Mouse (Mus musculus) limb, embryonic 12.5 days (tissue): Measurements from ENCODE around the gene Krtap16-1. TPM values are rescaled to one million over a fixed set of nuclear protein-coding genes. Genes with fewer than 3 reads are reported as not detected.

Source experiments
- ATAC-seq: fragments of 200-750 bp; cut with Nextera tagmentation; 2 replicates; pipeline ENCODE4 v1.8.0; 2017; ENCODE audit warnings: low read depth, moderate TSS enrichment; ENCODE audit not compliant: insufficient number of reproducible peaks, insufficient read depth, low FRiP score, low TSS enrichment
- H3K27ac ChIP-seq: fragments of 300-500 bp; sonication (generic); 2 replicates; pipeline ENCODE4 v1.5.1; 2016; ENCODE audit warnings: mild to moderate bottlenecking, moderate library complexity
- H3K27me3 ChIP-seq: fragments of 300-500 bp; sonication (generic); 2 replicates; pipeline ENCODE4 v1.6.1; 2016; ENCODE audit warnings: mild to moderate bottlenecking, moderate library complexity
- H3K36me3 ChIP-seq: fragments of 300-500 bp; sonication (generic); 2 replicates; pipeline ENCODE4 v1.6.1; 2016; ENCODE audit warnings: mild to moderate bottlenecking, moderate library complexity
- H3K4me1 ChIP-seq: fragments of 300-500 bp; sonication (generic); replicated peaks from 2 replicates; pipeline ENCODE4 v1.6.1; 2016
- H3K4me2 ChIP-seq: fragments of 300-500 bp; sonication (generic); 2 replicates; pipeline ENCODE4 v1.6.1; 2016; ENCODE audit warnings: mild to moderate bottlenecking, moderate library complexity
- H3K4me3 ChIP-seq: fragments of 300-500 bp; sonication (generic); replicated peaks from 2 replicates; pipeline ENCODE4 v1.5.1; 2016; ENCODE audit warnings: mild to moderate bottlenecking
- H3K9ac ChIP-seq: fragments of 300-500 bp; sonication (generic); replicated peaks from 2 replicates; pipeline ENCODE4 v1.6.1; 2016; ENCODE audit warnings: mild to moderate bottlenecking, moderate library complexity
- H3K9me3 ChIP-seq: fragments of 300-500 bp; sonication (generic); 2 replicates; pipeline ENCODE4 v1.6.1; 2016; ENCODE audit warnings: mild to moderate bottlenecking, moderate library complexity
- WGBS: fragments of 180-500 bp; shearing (Covaris S2); methylation state at CpG from one replicate; pipeline ENCODE4 v1.1.7; 2016; 5-methylcytosine and 5-hydroxymethylcytosine counted together
- polyA plus RNA-seq: library from polyadenylated mRNA; unstranded; fragments of >200 nt; fragmentation: Nextera tagmentation; extraction: Ambion mirVana; gene quantifications from 2 replicates; pipeline ENCODE4 v1.2.1, GENCODE M21; 2016

The Krtap16-1 gene
- polyA plus RNA-seq, 1 experiment from 2014 or later, result not detected

DNA sequence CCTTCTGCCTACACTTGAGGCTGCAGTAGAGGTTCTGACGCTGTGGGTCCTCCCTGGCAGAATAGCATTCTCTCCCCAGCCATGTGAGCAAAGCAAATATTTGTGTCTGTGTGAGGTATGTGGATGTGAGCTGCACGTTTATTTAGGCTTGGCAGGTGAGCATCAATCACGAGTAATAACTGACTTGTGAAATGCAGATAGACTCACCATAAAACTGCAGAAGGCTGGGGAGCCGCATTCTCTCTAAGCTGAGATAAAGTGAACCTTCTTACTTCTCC, 7.9 kb upstream of the Krtap16-1 start:
- Histone ChIP-seq H3K9me3 (no peaks in the 10 kb centered on the region), H3K36me3 (no peaks in the 10 kb centered on the region), H3K4me2 (no peak overlapping the region), H3K27me3 (peaks cover 32% of the 10 kb centered on the region), H3K4me3 (no peak overlapping the region), H3K27ac (no peak overlapping the region), H3K4me1 (peaks cover 12% of the 10 kb centered on the region), H3K9ac (no peak overlapping the region)
- WGBS, result 47% methylated on average over 4 of the region's 4 CpGs
- no peak for ATAC-seq

DNA sequence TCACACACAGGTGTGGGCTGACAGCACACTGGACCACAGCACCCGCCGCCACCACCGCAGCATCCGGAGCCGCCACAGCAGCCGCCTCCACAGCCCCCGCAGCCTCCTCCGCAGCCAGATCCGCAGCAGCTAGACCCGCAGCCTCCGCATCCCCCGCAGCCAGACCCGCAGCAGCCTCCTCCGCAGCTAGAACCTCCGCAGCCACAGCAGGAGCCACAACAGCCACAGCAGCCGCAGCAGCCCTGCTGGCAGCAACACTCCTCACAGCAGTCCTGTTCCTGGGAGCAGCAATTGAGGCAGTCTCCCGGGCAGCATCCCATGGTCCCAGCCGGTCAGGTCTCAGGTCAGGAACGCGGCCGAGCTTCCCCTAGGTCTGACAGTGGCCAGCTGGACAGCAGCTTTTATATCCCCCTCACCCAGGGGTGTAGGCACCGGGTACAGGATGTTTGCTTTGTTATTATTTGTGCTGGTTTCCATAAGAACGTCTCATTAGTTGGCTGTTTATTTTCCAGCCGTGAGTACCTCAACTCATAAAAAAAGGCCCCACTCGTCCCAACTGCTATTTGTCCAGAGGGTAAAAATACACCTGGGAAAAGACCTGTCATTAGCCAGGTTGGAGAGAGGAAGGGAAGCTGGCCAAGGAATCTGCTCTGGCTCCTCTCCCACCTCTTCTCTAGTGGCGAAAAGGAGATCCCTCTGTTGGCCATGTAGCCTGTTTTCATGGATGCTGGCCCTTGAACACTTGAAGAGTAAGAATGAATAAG, 7.4 kb upstream of the Krtap16-1 start, which contains the start of gene Krtap17-1:
Gene Krtap17-1 (minus strand): TSS at position 375 of the 764 bp plus-strand sequence.
- peak within 1 kb of the TSS; percentile 42; the same call in 1 of the 2 replicates for H3K9ac ChIP-seq
- peak within 1 kb of the TSS; percentile 29 for H3K4me3 ChIP-seq

DNA sequence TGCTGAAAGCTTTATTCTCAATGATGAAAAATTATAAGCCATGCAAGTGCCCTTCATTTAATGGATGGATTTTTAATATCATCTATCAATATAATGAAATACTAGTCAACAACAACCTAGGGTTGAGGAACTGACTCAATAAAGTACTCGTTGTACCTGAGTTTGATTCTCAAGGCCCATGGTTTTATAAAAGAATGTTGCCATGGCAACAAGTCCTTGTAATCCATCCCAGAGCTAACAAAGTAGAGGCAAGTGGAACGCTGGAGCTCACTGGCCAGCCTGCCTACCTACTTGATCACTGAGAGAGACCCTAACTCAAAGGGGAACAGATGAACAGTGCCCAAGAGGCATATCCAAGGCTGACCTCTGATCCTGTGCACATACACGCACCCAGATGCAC, 4.2 kb upstream of the Krtap16-1 start:
- Histone ChIP-seq H3K36me3 (no peaks in the 10 kb centered on the region), H3K4me3 (no peak overlapping the region), H3K9me3 (no peaks in the 10 kb centered on the region), H3K4me2 (no peak overlapping the region), H3K4me1 (peaks cover 12% of the 10 kb centered on the region), H3K9ac (no peak overlapping the region), H3K27ac (no peak overlapping the region), H3K27me3 (peaks cover 32% of the 10 kb centered on the region)
- ATAC-seq, result no peak
- 79% methylated on average over 3 of the region's 3 CpGs for WGBS

More for the DNA sequence above, 7.4 kb upstream of the Krtap16-1 start, which contains the start of gene Krtap17-1:
- Histone ChIP-seq H3K27ac (no peak within 1 kb of the TSS), H3K9me3 (no peaks in the 10 kb centered on the region), H3K4me2 (peak within 1 kb of the TSS; percentile 51), H3K36me3 (no peaks in the 10 kb centered on the region), H3K4me1 (peaks cover 12% of the 10 kb centered on the region), H3K27me3 (peaks cover 32% of the 10 kb centered on the region)
- 17% methylated on average over 26 of the region's 26 CpGs for WGBS
- no peak for ATAC-seq

DNA sequence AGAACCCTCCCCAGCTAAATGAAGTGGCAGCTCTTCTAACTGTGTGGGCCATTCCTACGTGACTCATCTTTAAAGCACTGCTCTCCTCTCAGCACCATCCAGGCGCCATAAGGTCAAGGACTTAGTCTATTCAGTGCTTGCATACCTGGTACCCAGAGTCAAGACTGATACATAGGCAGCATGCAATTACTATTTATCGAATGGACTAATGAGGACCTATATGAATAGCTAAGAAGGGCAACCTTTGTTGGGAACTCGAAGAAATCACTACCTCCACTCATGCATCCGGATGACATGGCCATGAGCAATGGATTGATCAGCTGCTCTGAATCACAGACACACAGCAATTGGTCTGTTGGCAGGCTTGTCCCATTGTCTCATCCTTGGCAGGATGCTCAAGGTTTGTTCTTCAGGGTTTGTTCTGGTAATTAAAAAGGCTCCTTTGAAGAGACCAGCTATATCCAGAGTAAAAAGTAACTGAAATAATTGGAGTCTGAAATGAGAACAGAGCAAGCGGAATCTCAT, 3.5 kb upstream of the Krtap16-1 start:
- no peaks in the 10 kb centered on the region for H3K36me3 ChIP-seq
- 89% methylated on average over 6 of the region's 6 CpGs for WGBS
- H3K4me2 ChIP-seq, result no peak overlapping the region
- no peak for ATAC-seq
- H3K4me3 ChIP-seq, result no peak overlapping the region
- no peak overlapping the region for H3K27ac ChIP-seq
- peaks cover 27% of the 10 kb centered on the region for H3K27me3 ChIP-seq
- no peaks in the 10 kb centered on the region for H3K9me3 ChIP-seq
- H3K9ac ChIP-seq, result no peak overlapping the region
- peaks cover 12% of the 10 kb centered on the region for H3K4me1 ChIP-seq

DNA sequence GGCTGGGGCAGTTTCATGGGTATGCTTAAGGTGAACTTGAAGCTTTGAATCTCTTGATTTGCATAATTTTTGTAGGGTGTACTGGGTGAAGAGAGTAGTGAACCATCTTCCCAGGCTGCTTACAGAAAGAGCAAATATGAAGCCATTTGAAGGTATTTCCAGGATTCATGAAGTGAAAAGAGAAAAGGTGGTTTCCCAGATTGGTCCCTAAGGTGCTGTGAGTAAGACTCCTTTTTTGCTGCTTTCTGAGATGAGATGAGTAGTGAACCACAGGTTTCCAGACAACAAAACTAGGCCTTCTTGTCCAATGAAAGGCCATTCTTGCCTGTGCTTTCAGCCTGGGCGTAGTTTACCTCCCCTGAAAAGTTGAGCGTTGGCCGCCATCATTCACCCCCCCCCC, 2.1 kb upstream of the Krtap16-1 start:
- no peak for ATAC-seq
- H3K9me3 ChIP-seq, result no peaks in the 10 kb centered on the region
- H3K36me3 ChIP-seq, result no peaks in the 10 kb centered on the region
- peaks cover 4% of the 10 kb centered on the region for H3K4me1 ChIP-seq
- H3K4me3 ChIP-seq, result no peak overlapping the region
- peaks cover 18% of the 10 kb centered on the region for H3K27me3 ChIP-seq
- no peak overlapping the region for H3K9ac ChIP-seq
- 91% methylated on average over 3 of the region's 3 CpGs for WGBS
- H3K27ac ChIP-seq, result no peak overlapping the region
- H3K4me2 ChIP-seq, result no peak overlapping the region

DNA sequence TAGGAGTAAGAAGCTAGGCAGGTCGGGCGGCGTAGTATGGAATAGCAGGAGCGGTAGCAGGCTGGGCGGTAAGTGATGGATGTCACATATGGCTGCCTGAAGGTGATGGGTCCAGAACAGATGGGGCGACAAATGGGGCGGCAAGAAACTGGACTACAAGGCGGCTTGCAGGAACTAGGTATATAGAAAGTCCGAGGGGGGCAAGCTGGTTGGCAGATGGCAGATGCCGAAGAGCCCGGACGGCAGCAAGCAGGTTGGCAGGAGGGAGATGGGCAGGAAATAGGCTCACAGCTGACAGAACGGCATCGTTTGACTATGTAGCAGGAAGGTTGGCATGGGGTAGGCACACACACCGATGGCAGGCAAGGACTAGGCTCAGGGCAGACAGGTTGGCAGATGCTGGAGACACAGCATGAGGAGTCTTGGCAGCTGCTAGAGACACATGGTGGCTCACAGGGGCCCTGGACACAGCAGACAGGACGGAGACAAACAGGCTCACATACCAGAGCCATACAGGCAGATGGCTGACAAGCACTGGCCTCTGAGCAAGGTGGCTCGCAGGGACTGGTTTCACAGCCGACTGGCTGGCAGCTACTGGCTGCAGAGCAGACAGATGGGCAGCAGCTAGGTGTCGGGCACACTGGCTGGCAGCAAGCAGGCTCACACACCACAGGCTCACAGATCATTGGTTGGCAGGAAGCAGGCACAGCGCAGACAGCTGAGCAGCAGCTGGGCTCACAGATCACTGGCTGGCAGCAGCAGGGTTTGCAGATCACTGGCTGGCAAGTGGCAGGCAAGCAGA, 905 bp downstream of the Krtap16-1 start:
- Histone ChIP-seq H3K4me2 (no peak overlapping the region), H3K9ac (no peak overlapping the region), H3K4me1 (no peaks in the 10 kb centered on the region), H3K9me3 (no peaks in the 10 kb centered on the region), H3K27ac (no peak overlapping the region), H3K27me3 (peaks cover 5% of the 10 kb centered on the region; the same call in 1 of the 2 replicates), H3K36me3 (no peaks in the 10 kb centered on the region), H3K4me3 (no peak overlapping the region)
- 81% methylated on average over 20 of the region's 20 CpGs for WGBS
- no peak for ATAC-seq

DNA sequence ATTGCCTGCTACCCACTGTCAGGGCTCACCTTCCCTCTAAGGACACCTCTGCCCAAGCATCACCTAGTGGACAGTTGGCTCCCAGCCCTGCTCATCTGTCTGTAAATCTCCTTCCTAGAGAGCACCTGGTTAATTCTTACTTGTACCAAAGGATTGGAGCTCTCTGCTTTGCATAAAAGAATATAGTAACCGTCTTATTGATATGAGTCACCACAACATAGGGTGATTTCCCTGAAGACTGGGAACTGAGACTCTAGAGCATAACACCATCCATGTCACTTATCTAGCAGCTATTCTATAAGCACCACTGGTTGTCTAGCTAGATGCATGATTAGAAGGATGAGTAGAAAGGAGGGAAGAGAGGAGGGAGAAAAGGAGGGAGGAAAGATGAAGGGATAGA, 3.0 kb downstream of the Krtap16-1 start:
- H3K4me1 ChIP-seq, result no peaks in the 10 kb centered on the region
- 89% methylated on average over 1 of the region's 1 CpGs for WGBS
- no peak overlapping the region for H3K9ac ChIP-seq
- no peaks in the 10 kb centered on the region for H3K9me3 ChIP-seq
- no peak overlapping the region for H3K4me2 ChIP-seq
- peaks cover 5% of the 10 kb centered on the region; the same call in 1 of the 2 replicates for H3K27me3 ChIP-seq
- no peak overlapping the region for H3K27ac ChIP-seq
- H3K36me3 ChIP-seq, result no peaks in the 10 kb centered on the region
- ATAC-seq, result no peak
- H3K4me3 ChIP-seq, result no peak overlapping the region

DNA sequence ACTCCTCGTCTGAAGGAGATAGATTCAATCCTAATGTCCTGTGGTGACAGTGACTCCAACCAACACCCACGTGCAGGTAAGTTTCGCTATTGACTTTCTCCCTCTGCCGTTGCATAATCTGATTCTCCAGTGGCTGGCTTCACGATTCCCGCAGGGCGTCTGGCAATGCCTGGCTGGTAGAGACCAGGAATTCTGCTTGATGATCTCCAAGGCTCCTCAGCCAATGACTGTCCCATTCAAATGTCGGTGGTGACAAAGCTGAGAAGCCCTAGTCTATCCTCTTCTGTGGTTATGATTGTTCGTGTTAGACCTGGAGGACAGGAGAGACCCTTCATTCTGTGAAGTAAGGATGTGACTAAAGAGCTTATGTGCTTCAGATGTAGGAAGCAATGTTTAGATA, 3.7 kb downstream of the Krtap16-1 start:
- ATAC-seq, result no peak
- Histone ChIP-seq H3K9ac (no peak overlapping the region), H3K27ac (no peak overlapping the region), H3K4me1 (no peaks in the 10 kb centered on the region), H3K27me3 (peaks cover 5% of the 10 kb centered on the region; the same call in 1 of the 2 replicates), H3K36me3 (no peaks in the 10 kb centered on the region), H3K4me2 (no peak overlapping the region), H3K4me3 (no peak overlapping the region), H3K9me3 (no peaks in the 10 kb centered on the region)
- 87% methylated on average over 9 of the region's 9 CpGs for WGBS

DNA sequence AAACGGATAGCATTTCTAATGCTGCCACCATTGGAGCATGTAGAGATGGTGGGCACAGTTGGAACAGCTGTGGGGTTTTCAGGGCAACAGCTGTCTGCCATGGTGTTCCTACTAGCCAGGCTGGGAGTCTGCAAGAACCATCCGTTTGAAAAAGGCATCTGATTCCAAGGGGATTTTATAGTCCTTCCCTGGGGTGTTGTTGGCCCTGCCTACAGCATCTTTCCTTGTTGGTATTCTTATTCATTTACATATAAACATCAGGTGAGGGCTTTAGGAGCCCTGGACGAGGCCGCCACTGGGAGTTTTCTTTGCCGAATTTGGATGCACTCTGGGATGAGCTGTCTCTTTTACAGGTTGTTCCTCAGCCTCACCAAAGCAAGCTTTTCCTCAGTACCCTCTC, 7.4 kb downstream of the Krtap16-1 start, which contains the start of gene Krtap29-1:
Gene Krtap29-1 (minus strand): TSS at position 101 of the 400 bp plus-strand sequence.
- Histone ChIP-seq H3K27me3 (no peaks in the 10 kb centered on the region), H3K4me3 (no peak within 1 kb of the TSS), H3K4me2 (no peak within 1 kb of the TSS), H3K9me3 (peaks cover under 1% of the 10 kb centered on the region), H3K27ac (no peak within 1 kb of the TSS), H3K4me1 (no peaks in the 10 kb centered on the region), H3K36me3 (no peaks in the 10 kb centered on the region), H3K9ac (no peak within 1 kb of the TSS)
- 69% methylated on average over 5 of the region's 5 CpGs for WGBS
- ATAC-seq, result no peak

DNA sequence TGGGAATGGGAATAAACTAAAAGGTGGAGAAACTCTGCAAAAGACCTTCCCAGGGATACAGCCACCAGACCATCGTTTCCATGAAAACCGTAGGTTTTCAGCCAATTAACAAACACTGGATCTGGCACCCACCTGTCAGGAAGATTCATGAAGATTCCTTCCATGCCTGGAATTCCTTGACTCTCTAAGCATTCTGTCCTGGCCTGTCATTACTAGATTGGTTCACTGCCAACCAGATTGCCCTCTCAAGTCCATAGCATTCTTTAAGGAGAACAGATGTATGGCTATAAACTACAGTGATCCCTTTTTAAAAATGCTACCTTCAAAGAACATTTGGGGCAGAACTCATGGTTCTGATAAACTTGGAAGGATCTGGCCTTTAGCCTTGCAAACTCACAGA, 20.4 kb downstream of the Krtap16-1 start:
- H3K9me3 ChIP-seq, result no peaks in the 10 kb centered on the region
- no peak for ATAC-seq
- H3K27me3 ChIP-seq, result no peaks in the 10 kb centered on the region
- no peaks in the 10 kb centered on the region for H3K36me3 ChIP-seq
- no peak overlapping the region for H3K4me3 ChIP-seq
- H3K4me2 ChIP-seq, result no peak overlapping the region
- no peak overlapping the region for H3K9ac ChIP-seq
- no peak overlapping the region for H3K27ac ChIP-seq
- H3K4me1 ChIP-seq, result no peaks in the 10 kb centered on the region
- 13% methylated on average over 2 of the region's 2 CpGs for WGBS

DNA sequence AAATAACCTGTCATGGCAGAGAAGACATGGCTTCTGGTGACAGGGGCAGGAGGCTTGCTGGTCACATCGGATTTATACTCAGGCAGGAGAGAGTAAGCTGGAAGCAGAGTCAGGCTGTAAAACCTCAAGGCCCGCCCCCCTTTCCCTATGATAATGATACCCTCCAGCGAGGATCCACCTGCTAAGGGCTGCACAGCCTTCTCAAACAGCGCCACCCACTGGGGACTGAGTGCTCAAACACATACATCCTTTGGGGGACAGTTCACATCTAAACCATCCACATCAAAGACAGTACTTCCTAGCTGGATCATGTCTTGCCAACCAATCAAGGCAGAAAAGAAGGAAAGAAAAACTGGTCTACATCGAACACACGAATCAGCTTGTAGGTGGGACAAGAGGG, 22.2 kb downstream of the Krtap16-1 start:
- Histone ChIP-seq H3K9ac (no peak overlapping the region), H3K4me1 (no peaks in the 10 kb centered on the region), H3K27me3 (no peaks in the 10 kb centered on the region), H3K9me3 (no peaks in the 10 kb centered on the region), H3K4me3 (no peak overlapping the region), H3K4me2 (no peak overlapping the region), H3K27ac (no peak overlapping the region), H3K36me3 (no peaks in the 10 kb centered on the region)
- no peak for ATAC-seq
- 52% methylated on average over 6 of the region's 6 CpGs for WGBS
